Mouse (Mus musculus): Measurements from ENCODE around the gene Gm45062.

Gm45062 gene

GRCm38 (mm10) chr6:8367675-8368074, 108.4 kb downstream of the Gm45062 start:
- DNase-seq (ENCODE audit: low spot score in 2 of 2): no peak

- no peak for DNase-seq (ENCODE audit: low spot score in 2 of 2)
Observed at GRCm38 (mm10) chr6:8368198-8368864, 109.1 kb downstream of the Gm45062 start.

- no peak for DNase-seq (ENCODE audit: low spot score in 2 of 2)
Observed at GRCm38 (mm10) chr6:8370624-8371023, 111.4 kb downstream of the Gm45062 start.

GRCm38 (mm10) chr6:8373051-8373450, 113.8 kb downstream of the Gm45062 start:
- no peak for DNase-seq (ENCODE audit: low spot score in 2 of 2)

DNA sequence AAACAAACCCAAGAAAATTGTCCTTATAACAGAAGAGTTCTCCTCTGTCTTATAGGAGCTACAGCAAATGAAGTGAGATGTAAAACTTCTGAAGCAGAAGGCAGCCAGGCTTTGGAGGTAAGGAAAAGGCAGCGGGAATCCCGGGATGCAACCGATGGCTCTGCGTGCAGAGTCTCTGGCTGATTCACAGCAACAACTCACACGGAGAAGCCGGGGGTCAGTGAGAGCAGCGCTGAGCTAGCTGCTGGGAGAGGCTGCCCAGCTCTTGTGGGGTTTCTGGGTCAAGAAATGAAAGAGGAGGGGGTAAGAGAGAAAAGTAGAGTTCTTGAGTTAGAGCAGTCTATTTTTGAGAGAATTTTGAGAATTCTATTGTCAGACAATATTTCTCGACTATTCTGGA, 114.6 kb downstream of the Gm45062 start:
- DNase-seq (ENCODE audit: low spot score in 2 of 2): no peak

DNA sequence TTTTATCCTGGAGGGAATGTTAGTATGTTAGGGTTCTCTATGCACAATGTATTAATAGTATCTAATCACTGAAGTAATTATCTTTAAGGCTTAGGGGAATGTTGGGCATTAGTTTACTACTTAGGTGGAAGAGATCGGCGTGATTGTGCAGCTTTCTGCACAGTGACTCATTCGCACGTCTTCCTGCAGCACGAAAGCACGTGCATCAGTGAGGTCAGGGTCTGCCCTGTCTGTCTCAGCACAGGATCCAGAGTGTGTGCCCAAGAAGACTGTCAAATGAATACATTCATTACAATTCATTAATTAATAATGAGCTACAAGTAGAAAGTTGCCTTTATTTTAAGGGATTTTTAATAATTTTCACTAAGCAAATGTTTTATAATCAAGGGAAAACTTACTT, 115.0 kb downstream of the Gm45062 start:
- DNase-seq (ENCODE audit: low spot score in 2 of 2): no peak

DNA sequence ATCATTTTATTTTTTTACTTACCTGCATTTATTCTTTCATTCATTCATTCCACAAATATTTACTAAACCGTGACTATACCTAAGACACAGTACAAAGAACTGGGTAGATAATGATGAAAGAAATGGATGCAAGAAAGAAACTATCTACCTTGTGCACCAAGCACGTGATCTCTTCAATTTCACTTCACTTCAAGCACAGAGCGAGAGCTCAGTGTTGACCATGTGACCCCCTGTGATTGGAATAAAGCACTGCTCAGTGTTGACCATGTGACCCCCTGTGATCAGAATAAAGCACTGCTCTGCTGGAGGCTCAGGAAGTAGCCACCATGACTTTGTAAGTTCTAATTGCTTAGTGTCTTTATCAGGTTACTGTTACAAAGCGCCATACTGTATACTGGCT, 115.5 kb downstream of the Gm45062 start:
- no peak for DNase-seq (ENCODE audit: low spot score in 2 of 2)

- DNase-seq (ENCODE audit: low spot score in 2 of 2): no peak
Observed at GRCm38 (mm10) chr6:8376351-8376750, 117.1 kb downstream of the Gm45062 start.

- no peak for DNase-seq (ENCODE audit: low spot score in 2 of 2)
Observed at GRCm38 (mm10) chr6:8377667-8378066, 118.4 kb downstream of the Gm45062 start.

GRCm38 (mm10) chr6:8389307-8389706, 130.1 kb downstream of the Gm45062 start:
- no peak for DNase-seq (ENCODE audit: low spot score in 2 of 2)

GRCm38 (mm10) chr6:8390296-8390695, 131.0 kb downstream of the Gm45062 start:
- no peak for DNase-seq (ENCODE audit: low spot score in 2 of 2)

DNA sequence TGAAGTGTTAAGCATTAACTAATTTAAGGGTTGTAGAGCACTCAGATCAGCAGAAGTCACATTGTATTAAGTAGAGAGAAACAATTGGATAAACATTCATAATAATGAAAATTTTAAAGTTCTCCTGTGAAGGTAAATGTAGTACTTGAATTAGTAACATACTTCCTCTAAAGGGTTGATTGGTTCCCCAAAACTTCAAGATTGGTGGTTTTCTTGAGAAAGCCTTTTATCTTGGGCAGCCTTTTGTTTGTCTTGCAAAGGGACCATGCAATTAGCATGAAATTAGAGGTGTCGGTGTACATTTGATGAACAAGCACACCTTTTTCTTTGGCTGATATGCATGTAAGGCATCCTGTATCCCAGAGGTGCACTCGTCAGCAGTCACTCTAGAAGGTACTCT, 131.7 kb downstream of the Gm45062 start:
- DNase-seq (ENCODE audit: low spot score in 2 of 2): no peak

- no peak for DNase-seq (ENCODE audit: low spot score in 2 of 2)
Observed at GRCm38 (mm10) chr6:8393029-8393428, 133.8 kb downstream of the Gm45062 start.

DNA sequence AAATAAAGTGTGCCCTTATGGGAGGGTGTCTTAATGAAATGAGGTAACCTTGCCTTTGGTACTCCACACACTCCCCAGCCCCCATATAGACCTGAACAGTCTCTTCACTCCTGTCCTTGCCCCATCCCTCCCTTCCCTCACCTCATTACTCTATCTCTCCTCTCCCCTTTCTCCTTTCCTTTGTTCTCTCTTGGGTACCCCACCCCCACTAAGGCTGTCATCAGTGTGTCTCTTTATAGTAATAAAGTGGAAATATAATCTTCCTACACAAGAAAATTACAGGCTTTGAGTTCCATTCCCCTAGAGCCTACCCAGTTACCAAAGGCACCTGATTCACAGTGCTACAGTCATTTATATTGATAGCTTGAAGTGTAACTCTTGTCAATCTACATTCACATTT, 134.8 kb downstream of the Gm45062 start:
- DNase-seq (ENCODE audit: low spot score in 2 of 2): no peak

- no peak for DNase-seq (ENCODE audit: low spot score in 2 of 2)
Observed at GRCm38 (mm10) chr6:8395061-8395460, 135.8 kb downstream of the Gm45062 start.

DNA sequence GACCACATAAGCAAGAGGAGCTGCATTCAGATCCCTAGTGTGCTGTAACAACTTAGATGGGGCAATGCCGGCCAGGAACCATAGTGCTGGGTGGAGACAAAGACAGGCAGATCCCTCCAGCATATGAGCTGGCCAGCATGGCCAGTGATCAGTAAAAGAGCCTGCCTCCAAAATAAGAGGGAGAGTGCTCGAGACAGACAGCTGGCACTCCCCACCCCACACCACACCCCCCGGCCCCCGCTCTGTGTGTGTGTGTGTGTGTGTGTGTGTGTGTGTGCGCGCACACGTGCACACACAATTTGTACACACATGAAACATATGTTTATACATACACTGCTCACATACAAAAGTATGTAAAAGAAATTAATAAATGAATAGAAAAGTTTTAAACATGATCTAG, 138.0 kb downstream of the Gm45062 start:
- no peak for DNase-seq (ENCODE audit: low spot score in 2 of 2)

GRCm38 (mm10) chr6:8399710-8400109, 140.5 kb downstream of the Gm45062 start:
- no peak for DNase-seq (ENCODE audit: low spot score in 2 of 2)

DNA sequence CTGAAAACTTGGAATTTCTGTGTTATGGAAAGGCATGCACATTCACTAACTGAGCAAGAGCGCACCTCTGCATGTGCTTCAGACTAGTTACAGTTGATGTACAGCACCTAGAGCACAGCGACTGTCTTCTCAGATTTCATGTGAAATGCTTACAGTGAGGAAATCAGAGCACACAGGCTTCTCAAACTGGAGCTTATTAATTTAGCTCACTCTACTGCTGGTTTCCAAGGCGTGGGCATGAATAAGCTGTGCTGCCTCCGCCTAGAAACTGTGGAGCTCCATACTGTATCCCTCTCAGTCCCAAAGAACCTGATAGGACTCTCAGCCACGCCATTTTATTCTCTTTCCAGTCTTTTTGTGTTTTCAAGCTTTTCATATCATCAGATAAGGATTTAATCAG, 143.9 kb downstream of the Gm45062 start:
- no peak for DNase-seq (ENCODE audit: low spot score in 2 of 2)

- no peak for DNase-seq (ENCODE audit: low spot score in 2 of 2)
Observed at GRCm38 (mm10) chr6:8405844-8406243, 146.6 kb downstream of the Gm45062 start.

GRCm38 (mm10) chr6:8408332-8408731, 149.1 kb downstream of the Gm45062 start:
- no peak for DNase-seq (ENCODE audit: low spot score in 2 of 2)

DNA sequence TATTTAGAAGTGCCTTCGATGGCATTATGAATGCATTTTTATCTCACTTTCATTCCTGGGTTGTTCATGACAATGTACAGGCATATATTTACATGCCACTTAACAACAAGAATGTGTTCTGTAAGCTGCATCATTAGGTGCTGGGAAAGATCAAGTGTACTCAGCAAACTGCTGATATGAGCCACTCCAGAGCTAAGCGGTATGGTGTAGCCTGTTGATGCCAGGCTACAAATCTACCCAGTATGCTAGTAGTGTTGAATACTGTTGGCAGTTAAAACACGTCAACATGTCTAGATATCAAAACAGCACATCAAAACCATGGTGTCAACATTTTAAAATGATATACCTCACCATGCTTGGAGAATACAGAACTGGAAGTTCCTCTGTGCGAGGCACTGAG, 150.6 kb downstream of the Gm45062 start:
- no peak for DNase-seq (ENCODE audit: low spot score in 2 of 2)

- no peak for DNase-seq (ENCODE audit: low spot score in 2 of 2)
Observed at GRCm38 (mm10) chr6:8412845-8413598, 153.8 kb downstream of the Gm45062 start.

DNA sequence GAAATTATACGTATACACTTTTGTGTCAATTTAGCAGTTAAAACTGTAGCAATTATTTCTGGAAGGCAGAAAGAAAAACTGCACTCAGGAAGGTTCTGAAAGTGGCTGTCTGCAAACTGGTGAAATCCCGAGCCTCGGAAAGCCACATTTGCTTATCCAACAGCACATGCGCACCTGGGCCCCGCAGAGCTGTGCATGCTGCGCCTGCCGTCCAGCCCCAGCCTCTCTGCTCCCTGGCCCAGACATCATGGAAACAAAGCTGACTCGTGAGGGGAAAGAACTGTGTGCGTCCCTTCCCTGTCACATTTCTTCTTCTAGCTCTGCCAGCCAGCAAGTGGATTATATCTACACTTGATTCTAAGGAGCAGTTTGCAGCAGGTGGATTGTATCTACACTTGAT, 154.8 kb downstream of the Gm45062 start:
- no peak for DNase-seq (ENCODE audit: low spot score in 2 of 2)

DNA sequence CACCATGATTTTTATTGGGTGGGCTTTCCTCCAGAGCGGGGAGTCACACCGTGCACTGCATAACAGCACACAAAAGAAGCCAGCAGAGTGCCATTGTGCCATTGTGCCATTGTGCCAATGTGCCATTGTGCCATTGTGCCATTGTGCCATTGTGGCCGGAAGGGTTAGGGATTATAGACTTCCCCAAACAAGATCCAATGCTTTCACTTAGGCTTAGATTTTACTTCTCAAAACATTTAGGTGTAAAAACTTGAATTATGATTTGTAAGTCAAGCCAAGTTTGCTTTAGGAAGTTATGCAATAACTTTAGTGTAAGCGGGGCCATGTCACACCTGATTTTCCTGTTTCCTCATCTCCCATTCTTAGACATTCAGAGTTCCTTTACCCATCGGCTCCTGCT, 156.6 kb downstream of the Gm45062 start:
- DNase-seq (ENCODE audit: low spot score in 2 of 2): no peak

All from spleen, postnatal 10 days (tissue).